Mouse (Mus musculus) midbrain, embryonic 11.5 days (tissue): ENCODE measurements at regions not wholly inside any gene's neighbourhood (a gene's known extent, or its start where the extent isn't known, plus 50 kb on each side); places are given as distances from the start of the nearest gene placed in this dataset.

Experiments
- ATAC-seq: fragments of 200-750 bp; cut with Nextera tagmentation; 2 replicates; pipeline ENCODE4 v1.8.0; 2017; ENCODE audit warnings: moderate TSS enrichment, moderate library complexity; ENCODE audit not compliant: low FRiP score
- DNase-seq: peaks from one replicate; pipeline ENCODE4 v3.0.0; 2015; ENCODE audit warnings: low spot score; ENCODE audit errors: missing footprints
- H3K27ac ChIP-seq: fragments of 300-500 bp; sonication (generic); 2 replicates; pipeline ENCODE4 v1.5.1; 2014; ENCODE audit warnings: low read depth, low read length
- H3K27me3 ChIP-seq: fragments of 300-500 bp; sonication (generic); 2 replicates; pipeline ENCODE4 v1.6.1; 2014; ENCODE audit warnings: mild to moderate bottlenecking, low read length, moderate library complexity, mixed read lengths; ENCODE audit not compliant: control insufficient read depth, insufficient read depth
- H3K36me3 ChIP-seq: fragments of 300-500 bp; sonication (generic); 2 replicates; pipeline ENCODE4 v1.6.1; 2014; ENCODE audit warnings: mild to moderate bottlenecking, low read length, moderate library complexity, mixed read lengths; ENCODE audit not compliant: control insufficient read depth, insufficient read depth
- H3K4me1 ChIP-seq: fragments of 300-500 bp; sonication (generic); 2 replicates; pipeline ENCODE4 v1.6.1; 2014; ENCODE audit warnings: low read length; ENCODE audit not compliant: control insufficient read depth, insufficient read depth
- H3K4me2 ChIP-seq: fragments of 300-500 bp; sonication (generic); 2 replicates; pipeline ENCODE4 v1.6.1; 2014; ENCODE audit warnings: mild to moderate bottlenecking, moderate library complexity
- H3K4me3 ChIP-seq: fragments of 300-500 bp; sonication (generic); 2 replicates; pipeline ENCODE4 v1.5.1; 2014; ENCODE audit warnings: low read depth, low read length
- H3K9ac ChIP-seq: fragments of 300-500 bp; sonication (generic); 2 replicates; pipeline ENCODE4 v1.6.1; 2014; ENCODE audit warnings: low read length
- H3K9me3 ChIP-seq: fragments of 300-500 bp; sonication (generic); 2 replicates; pipeline ENCODE4 v1.6.1; 2016; ENCODE audit warnings: low read length; ENCODE audit not compliant: control insufficient read depth
- WGBS: fragments of 180-500 bp; shearing (Covaris S2); extraction: QIAGEN DNeasy Blood & Tissue Kit; methylation state at CpG from one replicate; pipeline ENCODE4 v1.1.7; 2014; 5-methylcytosine and 5-hydroxymethylcytosine counted together

DNA sequence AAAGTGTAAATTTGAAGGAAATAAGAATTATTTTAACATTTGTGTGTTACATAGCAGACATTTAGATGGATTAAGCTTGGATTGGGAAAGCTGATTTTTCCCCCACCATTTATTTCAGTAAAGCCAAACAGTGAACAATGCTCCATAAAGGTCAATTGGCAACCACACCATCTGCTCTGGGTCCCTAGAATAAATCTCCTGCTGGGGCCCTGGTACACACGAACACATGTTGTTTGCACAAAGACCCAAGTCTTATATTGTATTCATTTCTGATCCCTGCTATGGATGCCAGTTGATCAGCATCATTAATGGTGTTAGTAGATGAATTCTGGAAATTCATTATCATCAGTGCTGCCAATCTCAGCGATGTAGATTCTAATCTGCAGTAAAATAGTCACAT lies 1698.0 kb upstream of the Pcdh17 start:
- WGBS: 60% methylated on average over 2 of the region's 2 CpGs
- Histone ChIP-seq H3K4me2 (no peak overlapping the region), H3K4me3 (no peak overlapping the region), H3K9me3 (no peaks in the 10 kb centered on the region), H3K27ac (no peak overlapping the region), H3K4me1 (no peaks in the 10 kb centered on the region), H3K9ac (no peak overlapping the region), H3K27me3 (no peaks in the 10 kb centered on the region), H3K36me3 (no peaks in the 10 kb centered on the region)
- DNase-seq: no peak
- ATAC-seq: peak; percentile 77

DNA sequence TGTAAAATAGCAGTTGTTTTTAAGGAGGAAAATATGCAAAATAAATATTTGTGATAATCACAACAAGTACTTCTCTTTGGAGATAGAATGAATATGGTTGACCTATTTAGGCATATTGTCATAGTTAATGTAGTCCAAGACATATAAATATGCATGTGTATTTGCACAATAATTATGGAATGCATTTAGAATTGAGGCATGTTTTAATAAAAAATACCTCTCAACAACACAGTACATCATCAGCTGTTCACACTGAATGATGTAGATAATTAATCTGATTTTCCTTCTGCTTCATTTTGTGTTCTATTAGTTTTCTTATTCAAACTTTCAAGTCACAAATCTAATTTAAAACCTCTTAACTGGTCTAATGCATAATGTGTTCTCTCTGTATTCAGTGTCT lies 1685.2 kb upstream of the Pcdh17 start:
- Histone ChIP-seq H3K27ac (no peak overlapping the region), H3K36me3 (no peaks in the 10 kb centered on the region), H3K4me2 (no peak overlapping the region), H3K9ac (no peak overlapping the region), H3K4me3 (no peak overlapping the region), H3K27me3 (no peaks in the 10 kb centered on the region), H3K4me1 (no peaks in the 10 kb centered on the region), H3K9me3 (no peaks in the 10 kb centered on the region)
- ATAC-seq: no peak
- DNase-seq: no peak
